Mouse (Mus musculus) left cerebral cortex, postnatal 25 days (tissue): ENCODE measurements around the gene Wdr60. TPM values are rescaled to one million over a fixed set of nuclear protein-coding genes. Genes with fewer than 3 reads are reported as not detected.
A peak's percentile ranks its signal among the peaks of the same experiment; 100 is the strongest.

Experiments
- DNase-seq, 2 experiments: peaks; one replicate each; pipeline ENCODE4 v3.0.0; 2022; ENCODE audit warnings: low spot score in 2 of 2, mixed read lengths in 1 of 2
- intact Hi-C: fragments of 180-260 bp; cut with DNase I; formaldehyde crosslinking; loops from one replicate; pipeline ENCODE4 v1.15.1; 2025
- total RNA-seq, 2 experiments: library from RNA; stranded (reverse); gene quantifications; 2 replicates each; pipeline ENCODE4 v1.2.3; 2021

Wdr60 gene
- total RNA-seq, 2 experiments from 2014 or later = 15.3 to 20.4 TPM

GRCm38 (mm10) chr12:116271071-116271470 is 8.2 kb upstream of the Wdr60 start:
- no peak for DNase-seq
- intact Hi-C loops = no loop called here

- intact Hi-C loops = no loop called here
Observed at GRCm38 (mm10) chr12:116270538-116270937, 7.7 kb upstream of the Wdr60 start.

GRCm38 (mm10) chr12:116269450-116269849 is 6.6 kb upstream of the Wdr60 start:
- intact Hi-C loops = no loop called here
- no peak for DNase-seq

More at GRCm38 (mm10) chr12:116270538-116270937, 7.7 kb upstream of the Wdr60 start:
- no peak for DNase-seq

GRCm38 (mm10) chr12:116265275-116265674 is 2.5 kb upstream of the Wdr60 start:
- intact Hi-C loops = no loop called here
- DNase-seq = no peak

GRCm38 (mm10) chr12:116264756-116265155 is 1.9 kb upstream of the Wdr60 start:
- intact Hi-C loops = no loop called here
- DNase-seq = no peak

- DNase-seq = no peak
- intact Hi-C loops = no loop called here
Observed at GRCm38 (mm10) chr12:116258321-116258720, 4.5 kb downstream of the Wdr60 start.

- no peak for DNase-seq
- intact Hi-C loops = no loop called here
Observed at GRCm38 (mm10) chr12:116255636-116256035, 7.2 kb downstream of the Wdr60 start.

GRCm38 (mm10) chr12:116254652-116255051 is 8.2 kb downstream of the Wdr60 start:
- no peak for DNase-seq

GRCm38 (mm10) chr12:116244601-116245000 is 18.2 kb downstream of the Wdr60 start:
- DNase-seq = peak in 1 of 2 experiments; percentile 52
- intact Hi-C loops = no loop called here

More at GRCm38 (mm10) chr12:116254652-116255051, 8.2 kb downstream of the Wdr60 start:
- intact Hi-C loops = no loop called here

- intact Hi-C loops = loop anchor here (10.0 kb wide), 1 partner anchor 386 kb away; no protein-coding TSS in a partner anchor
- peak in 1 of 2 experiments; percentile 55 for DNase-seq
Observed at GRCm38 (mm10) chr12:116238803-116239202, 24.0 kb downstream of the Wdr60 start.

GRCm38 (mm10) chr12:116238370-116238769 is 24.5 kb downstream of the Wdr60 start:
- no peak for DNase-seq
- intact Hi-C loops = loop anchor here (10.0 kb wide), 1 partner anchor 386 kb away; no protein-coding TSS in a partner anchor

GRCm38 (mm10) chr12:116236658-116237057 is 26.2 kb downstream of the Wdr60 start:
- intact Hi-C loops = loop anchor here (10.0 kb wide), 1 partner anchor 388 kb away; no protein-coding TSS in a partner anchor
- peak in 1 of 2 experiments; percentile 53 for DNase-seq

- no peak for DNase-seq
- intact Hi-C loops = loop anchor here (10.0 kb wide), 1 partner anchor 389 kb away; no protein-coding TSS in a partner anchor
Observed at GRCm38 (mm10) chr12:116235356-116235755, 27.5 kb downstream of the Wdr60 start.

GRCm38 (mm10) chr12:116232061-116232460 is 30.8 kb downstream of the Wdr60 start:
- intact Hi-C loops = loop anchor here (10.0 kb wide), 1 partner anchor 393 kb away; no protein-coding TSS in a partner anchor
- DNase-seq = no peak

- DNase-seq = no peak
- intact Hi-C loops = loop anchor here (10.0 kb wide), 1 partner anchor 393 kb away; no protein-coding TSS in a partner anchor
Observed at GRCm38 (mm10) chr12:116231612-116232011, 31.2 kb downstream of the Wdr60 start.

- intact Hi-C loops = no loop called here
Observed at GRCm38 (mm10) chr12:116229451-116229850, 33.4 kb downstream of the Wdr60 start.

GRCm38 (mm10) chr12:116226289-116227057 is 36.3 kb downstream of the Wdr60 start:
- no peak for DNase-seq
- intact Hi-C loops = no loop called here

More at GRCm38 (mm10) chr12:116229451-116229850, 33.4 kb downstream of the Wdr60 start:
- DNase-seq = no peak

- intact Hi-C loops = no loop called here
- no peak for DNase-seq
Observed at GRCm38 (mm10) chr12:116223107-116223506, 39.7 kb downstream of the Wdr60 start.

GRCm38 (mm10) chr12:116207486-116207885 is 55.3 kb downstream of the Wdr60 start:
- no peak for DNase-seq
- intact Hi-C loops = no loop called here

- DNase-seq = peak in 1 of 2 experiments; percentile 44
Observed at GRCm38 (mm10) chr12:116205726-116206125, 57.1 kb downstream of the Wdr60 start.

More at GRCm38 (mm10) chr12:116205726-116206125, 57.1 kb downstream of the Wdr60 start:
- intact Hi-C loops = no loop called here
